Mouse (Mus musculus) embryonic facial prominence, embryonic 15.5 days (tissue): Measurements from ENCODE around the gene Ska2. TPM values are rescaled to one million over a fixed set of nuclear protein-coding genes. Genes with fewer than 3 reads are reported as not detected.

Experiments
- ATAC-seq: fragments of 200-750 bp; cut with Nextera tagmentation; 2 replicates; pipeline ENCODE4 v1.8.0; 2017; ENCODE audit warnings: low read depth, moderate TSS enrichment; ENCODE audit not compliant: insufficient number of reproducible peaks, low FRiP score, low TSS enrichment
- H3K27ac ChIP-seq: fragments of 300-500 bp; sonication (generic); replicated peaks from 2 replicates; pipeline ENCODE4 v1.5.1; 2015; ENCODE audit warnings: mild to moderate bottlenecking, inconsistent platforms
- H3K27me3 ChIP-seq: fragments of 300-500 bp; sonication (generic); 2 replicates; pipeline ENCODE4 v1.6.1; 2015; ENCODE audit warnings: inconsistent platforms
- H3K36me3 ChIP-seq: fragments of 300-500 bp; sonication (generic); 2 replicates; pipeline ENCODE4 v1.6.1; 2015; ENCODE audit warnings: mild to moderate bottlenecking, inconsistent platforms
- H3K4me1 ChIP-seq: fragments of 300-500 bp; sonication (generic); 2 replicates; pipeline ENCODE4 v1.6.1; 2015; ENCODE audit warnings: inconsistent platforms
- H3K4me2 ChIP-seq: fragments of 300-500 bp; sonication (generic); replicated peaks from 2 replicates; pipeline ENCODE4 v1.6.1; 2015; ENCODE audit warnings: mild to moderate bottlenecking, inconsistent platforms
- H3K4me3 ChIP-seq: fragments of 300-500 bp; sonication (generic); replicated peaks from 2 replicates; pipeline ENCODE4 v1.5.1; 2015; ENCODE audit warnings: mild to moderate bottlenecking, inconsistent platforms
- H3K9ac ChIP-seq: fragments of 300-500 bp; sonication (generic); 2 replicates; pipeline ENCODE4 v1.6.1; 2015; ENCODE audit warnings: inconsistent platforms
- H3K9me3 ChIP-seq: fragments of 300-500 bp; sonication (generic); replicated peaks from 2 replicates; pipeline ENCODE4 v1.6.1; 2016; ENCODE audit warnings: inconsistent platforms
- WGBS: fragments of 180-500 bp; shearing (Covaris S2); methylation state at CpG from one replicate; pipeline ENCODE4 v1.1.7; 2015; 5-methylcytosine and 5-hydroxymethylcytosine counted together
- polyA plus RNA-seq: library from polyadenylated mRNA; unstranded; fragments of >200 nt; fragmentation: Nextera tagmentation; extraction: Ambion mirVana; gene quantifications from 2 replicates; pipeline ENCODE4 v1.2.1, GENCODE M21; 2015

Gene Ska2
- polyA plus RNA-seq, 1 experiment from 2014 or later: 46.5 TPM

GRCm38 (mm10) chr11:87109519-87110171 lies 611 bp downstream of the Ska2 start:
- no peak for ATAC-seq
- under 1% methylated on average over 42 of the region's 42 CpGs for WGBS
- Histone ChIP-seq H3K9me3 (no peaks in the 10 kb centered on the region), H3K36me3 (peaks cover 17% of the 10 kb centered on the region), H3K4me2 (peak overlapping the region; percentile 66), H3K4me3 (peak overlapping the region; percentile 91), H3K27ac (peak overlapping the region; percentile 97), H3K9ac (peak overlapping the region; percentile 88), H3K27me3 (no peaks in the 10 kb centered on the region), H3K4me1 (peaks cover 19% of the 10 kb centered on the region; the same call in 1 of the 2 replicates)

- H3K36me3 ChIP-seq: peaks cover 17% of the 10 kb centered on the region
- H3K27ac ChIP-seq: peak overlapping the region; percentile 97
- 2% methylated on average over 9 of the region's 9 CpGs for WGBS
- no peak for ATAC-seq
- H3K27me3 ChIP-seq: no peaks in the 10 kb centered on the region
- H3K4me3 ChIP-seq: peak overlapping the region; percentile 91
- H3K4me1 ChIP-seq: peaks cover 19% of the 10 kb centered on the region; the same call in 1 of the 2 replicates
- H3K9ac ChIP-seq: peak overlapping the region; percentile 88
- H3K9me3 ChIP-seq: no peaks in the 10 kb centered on the region
- peak overlapping the region; percentile 66 for H3K4me2 ChIP-seq
These were observed 1.3 kb downstream of the Ska2 start for GRCm38 (mm10) chr11:87110172-87110909.

- H3K4me2 ChIP-seq: no peak overlapping the region
- no peaks in the 10 kb centered on the region for H3K27me3 ChIP-seq
- WGBS: 77% methylated on average over 8 of the region's 8 CpGs
- ATAC-seq: no peak
- H3K4me1 ChIP-seq: peaks cover 7% of the 10 kb centered on the region; the same call in 1 of the 2 replicates
- H3K9me3 ChIP-seq: no peaks in the 10 kb centered on the region
- peaks cover 59% of the 10 kb centered on the region for H3K36me3 ChIP-seq
- no peak overlapping the region for H3K9ac ChIP-seq
- no peak overlapping the region for H3K4me3 ChIP-seq
- no peak overlapping the region for H3K27ac ChIP-seq
These were observed 12.8 kb downstream of the Ska2 start for GRCm38 (mm10) chr11:87121864-87122263.

GRCm38 (mm10) chr11:87125562-87125961 lies 16.5 kb downstream of the Ska2 start:
- H3K4me2 ChIP-seq: peak overlapping the region; percentile 83
- H3K27ac ChIP-seq: 0 out of 2 replicates have a peak overlapping the region, but pooled peaks have one; percentile 87
- no peaks in the 10 kb centered on the region for H3K27me3 ChIP-seq
- 47% methylated on average over 4 of the region's 4 CpGs for WGBS
- H3K4me3 ChIP-seq: peak overlapping the region; percentile 96; the same call in 1 of the 2 replicates
- H3K36me3 ChIP-seq: peaks cover 26% of the 10 kb centered on the region
- H3K9ac ChIP-seq: no peak overlapping the region
- peaks cover 7% of the 10 kb centered on the region; the same call in 1 of the 2 replicates for H3K4me1 ChIP-seq
- H3K9me3 ChIP-seq: no peaks in the 10 kb centered on the region
- no peak for ATAC-seq

GRCm38 (mm10) chr11:87126281-87126823 lies 17.3 kb downstream of the Ska2 start:
- 2% methylated on average over 12 of the region's 12 CpGs for WGBS
- Histone ChIP-seq H3K4me2 (peak overlapping the region; percentile 83), H3K27ac (peak overlapping the region; percentile 87), H3K9ac (peak overlapping the region; percentile 40), H3K36me3 (peaks cover 20% of the 10 kb centered on the region), H3K9me3 (no peaks in the 10 kb centered on the region), H3K4me1 (peaks cover 7% of the 10 kb centered on the region; the same call in 1 of the 2 replicates), H3K27me3 (no peaks in the 10 kb centered on the region), H3K4me3 (peak overlapping the region; percentile 96)
- ATAC-seq: no peak

GRCm38 (mm10) chr11:87126824-87127816 lies 18.1 kb downstream of the Ska2 start, which contains the start of gene Trim37:
TSS of gene Trim37 (plus strand) at chr11:87127077.
- H3K4me2 ChIP-seq: peak within 1 kb of the TSS; percentile 83
- ATAC-seq: peak; percentile 94
- peaks cover 7% of the 10 kb centered on the region; the same call in 1 of the 2 replicates for H3K4me1 ChIP-seq
- peak within 1 kb of the TSS; percentile 87 for H3K27ac ChIP-seq
- no peaks in the 10 kb centered on the region for H3K9me3 ChIP-seq
- peak within 1 kb of the TSS; percentile 59 for H3K9ac ChIP-seq
- WGBS: under 1% methylated on average over 93 of the region's 105 CpGs
- no peaks in the 10 kb centered on the region for H3K27me3 ChIP-seq
- H3K4me3 ChIP-seq: peak within 1 kb of the TSS; percentile 96
- peaks cover 17% of the 10 kb centered on the region for H3K36me3 ChIP-seq

- Histone ChIP-seq H3K27me3 (no peaks in the 10 kb centered on the region), H3K36me3 (no peaks in the 10 kb centered on the region; the same call in 1 of the 2 replicates), H3K4me2 (no peak overlapping the region), H3K9ac (no peak overlapping the region), H3K9me3 (no peaks in the 10 kb centered on the region), H3K4me1 (no peaks in the 10 kb centered on the region), H3K4me3 (no peak overlapping the region), H3K27ac (no peak overlapping the region)
- WGBS: 65% methylated on average over 4 of the region's 4 CpGs
- peak; percentile 51; the same call in 1 of the 2 replicates for ATAC-seq
These were observed 27.2 kb downstream of the Ska2 start for GRCm38 (mm10) chr11:87136233-87136632.

- Histone ChIP-seq H3K9ac (no peak overlapping the region), H3K4me1 (no peaks in the 10 kb centered on the region), H3K4me3 (no peak overlapping the region), H3K27ac (no peak overlapping the region), H3K36me3 (peaks cover 11% of the 10 kb centered on the region; the same call in 1 of the 2 replicates), H3K4me2 (no peak overlapping the region), H3K9me3 (no peaks in the 10 kb centered on the region), H3K27me3 (no peaks in the 10 kb centered on the region)
- ATAC-seq: no peak
- 90% methylated on average over 2 of the region's 2 CpGs for WGBS
These were observed 49.0 kb downstream of the Ska2 start for GRCm38 (mm10) chr11:87158012-87158411.

GRCm38 (mm10) chr11:87162687-87163086 lies 53.7 kb downstream of the Ska2 start:
- no peak for ATAC-seq
- Histone ChIP-seq H3K9ac (no peak overlapping the region), H3K27ac (no peak overlapping the region), H3K27me3 (no peaks in the 10 kb centered on the region), H3K4me1 (no peaks in the 10 kb centered on the region), H3K4me2 (no peak overlapping the region), H3K9me3 (no peaks in the 10 kb centered on the region), H3K4me3 (no peak overlapping the region), H3K36me3 (peaks cover 25% of the 10 kb centered on the region)
- WGBS: 94% methylated on average over 4 of the region's 4 CpGs

- no peak for ATAC-seq
These were observed 54.7 kb downstream of the Ska2 start for GRCm38 (mm10) chr11:87163751-87164150.

More at GRCm38 (mm10) chr11:87163751-87164150, 54.7 kb downstream of the Ska2 start:
- no peak overlapping the region for H3K4me3 ChIP-seq
- H3K4me2 ChIP-seq: no peak overlapping the region
- no peaks in the 10 kb centered on the region for H3K27me3 ChIP-seq
- H3K36me3 ChIP-seq: peaks cover 33% of the 10 kb centered on the region
- H3K9ac ChIP-seq: no peak overlapping the region
- H3K27ac ChIP-seq: no peak overlapping the region
- no peaks in the 10 kb centered on the region for H3K4me1 ChIP-seq
- H3K9me3 ChIP-seq: no peaks in the 10 kb centered on the region
